Mouse (Mus musculus) myocyte (in vitro differentiated cells): ENCODE results near the gene Rap1b. TPM values are rescaled to one million over a fixed set of nuclear protein-coding genes. Genes with fewer than 3 reads are reported as not detected.

Source experiments
- H3K27me3 ChIP-seq: one replicate; pipeline ENCODE4 v1.6.1; 2011; ENCODE audit not compliant: control insufficient read depth, insufficient read depth, insufficient read length
- H3K36me3 ChIP-seq: one replicate; pipeline ENCODE4 v1.6.1; 2011; ENCODE audit not compliant: control insufficient read depth, insufficient read depth
- H3K4me2 ChIP-seq: one replicate; pipeline ENCODE4 v1.6.1; 2011; ENCODE audit warnings: low read depth, control low read depth
- H3K4me3 ChIP-seq: one replicate; pipeline ENCODE4 v1.5.1; 2011; ENCODE audit warnings: mild to moderate bottlenecking, control low read depth, moderate library complexity
- H3K79me2 ChIP-seq: one replicate; pipeline ENCODE4 v1.6.1; 2011; ENCODE audit not compliant: control insufficient read depth, insufficient read depth
- H3ac ChIP-seq: one replicate; pipeline ENCODE4 v1.6.1; 2011; ENCODE audit not compliant: control insufficient read depth, insufficient read length
- CEBPB ChIP-seq: IDR thresholded peaks from 2 replicates; pipeline ENCODE4 v1.6.1; 2011; ENCODE audit warnings: mild to moderate bottlenecking, moderate library complexity; ENCODE audit not compliant: poor library complexity, insufficient read depth, severe bottlenecking
- E2F4 ChIP-seq: IDR thresholded peaks from one replicate; pipeline ENCODE4 v1.6.1; 2011; ENCODE audit warnings: mild to moderate bottlenecking, control low read depth, moderate library complexity; ENCODE audit not compliant: insufficient read depth
- MAX ChIP-seq: IDR thresholded peaks from one replicate; pipeline ENCODE4 v1.6.1; 2011; ENCODE audit warnings: low read depth, mild to moderate bottlenecking, control low read depth
- MYOD1 ChIP-seq, 3 experiments: IDR thresholded peaks; one replicate each; pipeline ENCODE4 v1.6.1; 2011; ENCODE audit warnings: control low read depth in 2 of 3, low read depth in 2 of 3, mild to moderate bottlenecking in 2 of 3, moderate library complexity in 1 of 3; ENCODE audit not compliant: insufficient read length in 2 of 3, control insufficient read depth in 1 of 3
- MYOG ChIP-seq, 3 experiments: IDR thresholded peaks; one replicate each; pipeline ENCODE4 v1.6.1; 2011; ENCODE audit warnings: control low read depth in 2 of 3, low read depth in 2 of 3, mild to moderate bottlenecking in 2 of 3; ENCODE audit not compliant: insufficient read length in 2 of 3, control insufficient read depth in 1 of 3, insufficient read depth in 1 of 3
- POLR2A ChIP-seq: IDR thresholded peaks from one replicate; pipeline ENCODE4 v1.6.1; 2011; ENCODE audit warnings: low read depth, mild to moderate bottlenecking, control low read depth, moderate library complexity; ENCODE audit not compliant: insufficient read length
- POLR2AphosphoS2 ChIP-seq: IDR thresholded peaks from one replicate; pipeline ENCODE4 v1.6.1; 2011; ENCODE audit warnings: low read depth, control low read depth; ENCODE audit not compliant: insufficient read length
- REST ChIP-seq: IDR thresholded peaks from one replicate; pipeline ENCODE4 v1.6.1; 2011; ENCODE audit warnings: mild to moderate bottlenecking, control low read depth, moderate library complexity; ENCODE audit not compliant: insufficient read depth, insufficient read length
- SRF ChIP-seq: IDR thresholded peaks from one replicate; pipeline ENCODE4 v1.6.1; 2011; ENCODE audit warnings: low read depth; ENCODE audit not compliant: control insufficient read depth, insufficient read length
- TCF12 ChIP-seq: IDR thresholded peaks from one replicate; pipeline ENCODE4 v1.6.1; 2011; ENCODE audit warnings: mild to moderate bottlenecking, control low read depth; ENCODE audit not compliant: poor library complexity, insufficient read depth, severe bottlenecking
- TCF3 ChIP-seq: IDR thresholded peaks from one replicate; pipeline ENCODE4 v1.6.1; 2011; ENCODE audit warnings: low read depth, control low read depth; ENCODE audit not compliant: insufficient read length
- USF1 ChIP-seq: IDR thresholded peaks from one replicate; pipeline ENCODE4 v1.6.1; 2011; ENCODE audit warnings: low read depth, mild to moderate bottlenecking, control low read depth, moderate library complexity
- polyA plus RNA-seq: library from polyadenylated mRNA; unstranded; fragments of >200 nt; fragmentation: generic; extraction: Trizol; gene quantifications from one replicate; pipeline ENCODE4 v1.2.1, GENCODE M21; 2012; ENCODE audit warnings: missing spikeins

The Rap1b gene
- polyA plus RNA-seq, 1 experiment: 62.3 TPM

DNA sequence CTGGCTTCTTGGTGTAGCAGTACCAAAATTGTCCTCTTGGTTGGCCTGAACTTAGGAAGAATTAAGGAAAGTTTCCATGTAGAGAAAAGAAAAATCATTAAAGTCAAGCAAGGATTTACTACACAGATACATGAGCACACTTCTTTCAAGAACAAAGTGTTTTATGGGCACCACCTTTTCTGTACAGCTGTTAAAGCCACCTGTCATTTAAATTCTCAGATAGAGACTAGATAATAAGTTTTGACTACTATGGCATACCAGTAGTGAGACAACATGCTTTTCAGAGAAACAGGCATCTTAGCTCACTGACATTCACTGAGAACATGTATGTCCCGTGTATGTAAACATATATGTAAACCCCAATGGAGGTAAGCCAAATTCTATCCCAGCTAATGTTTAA is 55.8 kb downstream of the Rap1b start:
- H3ac ChIP-seq: no peak overlapping the region
- TF ChIP-seq POLR2AphosphoS2 (no peak), CEBPB (no peak), REST (no peak), USF1 (no peak), MAX (no peak), POLR2A (no peak), SRF (no peak), TCF3 (no peak), MYOG (IDR thresholded peaks at IDR 0.05; ENCODE audit: control insufficient read depth in 1 of 3, insufficient read depth in 1 of 3, insufficient read length in 2 of 3, low read depth in 2 of 3) (no peak), E2F4 (no peak), MYOD1 (IDR thresholded peaks at IDR 0.05; ENCODE audit: control insufficient read depth in 1 of 3, insufficient read length in 2 of 3, low read depth in 2 of 3) (no peak), TCF12 (no peak)
- no peak overlapping the region for H3K4me2 ChIP-seq

DNA sequence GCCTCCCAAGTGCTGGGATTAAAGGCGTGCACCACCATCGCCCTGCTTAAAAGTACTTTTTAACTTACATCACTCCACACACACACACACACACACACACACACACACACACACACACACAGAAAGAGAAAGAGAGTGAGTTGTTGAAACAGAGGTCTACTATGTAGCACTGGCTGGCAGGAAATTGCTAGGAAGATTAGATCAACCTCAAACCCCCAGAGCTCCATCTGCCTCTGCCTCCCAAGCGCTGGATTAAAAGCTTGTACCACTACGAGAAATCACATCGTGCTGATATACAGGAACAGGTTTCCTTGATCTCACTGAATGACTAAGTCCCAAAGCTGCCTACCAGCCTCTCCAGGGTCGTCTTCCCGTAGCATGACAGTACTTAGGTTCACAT is 61.2 kb downstream of the Rap1b start:
- Histone ChIP-seq H3K27me3 (no peaks in the 10 kb centered on the region), H3K36me3 (peaks cover 33% of the 10 kb centered on the region), H3ac (no peak overlapping the region), H3K79me2 (peaks cover 7% of the 10 kb centered on the region), H3K4me2 (no peak overlapping the region), H3K4me3 (no peak overlapping the region)
- TF ChIP-seq SRF: no peak
- TF ChIP-seq POLR2AphosphoS2: no peak
- TF ChIP-seq CEBPB: no peak
- peak in 1 of 3 experiments; percentile 38 for TF ChIP-seq MYOD1 (IDR thresholded peaks at IDR 0.05; ENCODE audit: control insufficient read depth in 1 of 3, insufficient read length in 2 of 3, low read depth in 2 of 3)
- no peak for TF ChIP-seq TCF3
- TF ChIP-seq POLR2A: no peak
- no peak for TF ChIP-seq USF1

More for the DNA sequence above, 55.8 kb downstream of the Rap1b start:
- Histone ChIP-seq H3K79me2 (peaks cover 30% of the 10 kb centered on the region), H3K27me3 (no peaks in the 10 kb centered on the region), H3K4me3 (no peak overlapping the region), H3K36me3 (peaks cover 5% of the 10 kb centered on the region)

DNA sequence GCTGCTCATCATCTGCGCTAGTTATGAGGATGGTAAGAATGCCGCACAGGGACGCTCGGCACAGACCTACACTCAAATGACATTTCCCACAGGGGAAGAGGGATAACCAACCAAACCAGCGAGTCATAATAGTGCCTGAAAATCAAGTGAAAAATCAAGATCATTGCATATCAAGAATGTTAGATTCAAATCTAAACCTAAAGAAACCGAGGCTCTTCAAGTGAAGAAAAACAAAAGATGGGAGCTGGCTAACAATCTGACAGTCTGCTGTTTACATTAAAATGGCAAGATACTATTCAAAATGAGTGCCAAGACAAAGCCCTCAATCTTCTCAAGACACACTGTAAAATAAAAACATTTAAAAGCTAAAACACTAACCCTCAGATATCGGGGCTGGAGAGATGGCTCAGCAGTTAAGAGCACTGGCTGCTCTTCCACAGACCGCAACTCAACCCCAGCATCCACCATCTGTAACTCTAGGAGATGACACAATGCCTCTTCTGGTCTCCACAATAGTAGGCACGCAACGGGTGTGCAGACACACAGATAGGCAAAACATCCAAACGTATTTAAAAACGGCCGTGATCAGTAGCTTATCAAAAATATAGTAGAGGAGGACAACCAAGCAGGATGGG is 61.9 kb downstream of the Rap1b start:
- Histone ChIP-seq H3K4me3 (no peak overlapping the region), H3K27me3 (no peaks in the 10 kb centered on the region), H3K79me2 (no peaks in the 10 kb centered on the region), H3K4me2 (no peak overlapping the region), H3K36me3 (peaks cover 41% of the 10 kb centered on the region), H3ac (no peak overlapping the region)
- TF ChIP-seq REST (no peak), SRF (no peak), CEBPB (no peak), MAX (no peak), USF1 (no peak), MYOD1 (IDR thresholded peaks at IDR 0.05; ENCODE audit: control insufficient read depth in 1 of 3, insufficient read length in 2 of 3, low read depth in 2 of 3) (no peak), MYOG (IDR thresholded peaks at IDR 0.05; ENCODE audit: control insufficient read depth in 1 of 3, insufficient read depth in 1 of 3, insufficient read length in 2 of 3, low read depth in 2 of 3) (no peak), POLR2A (no peak), TCF12 (no peak), E2F4 (no peak), POLR2AphosphoS2 (no peak), TCF3 (no peak)

DNA sequence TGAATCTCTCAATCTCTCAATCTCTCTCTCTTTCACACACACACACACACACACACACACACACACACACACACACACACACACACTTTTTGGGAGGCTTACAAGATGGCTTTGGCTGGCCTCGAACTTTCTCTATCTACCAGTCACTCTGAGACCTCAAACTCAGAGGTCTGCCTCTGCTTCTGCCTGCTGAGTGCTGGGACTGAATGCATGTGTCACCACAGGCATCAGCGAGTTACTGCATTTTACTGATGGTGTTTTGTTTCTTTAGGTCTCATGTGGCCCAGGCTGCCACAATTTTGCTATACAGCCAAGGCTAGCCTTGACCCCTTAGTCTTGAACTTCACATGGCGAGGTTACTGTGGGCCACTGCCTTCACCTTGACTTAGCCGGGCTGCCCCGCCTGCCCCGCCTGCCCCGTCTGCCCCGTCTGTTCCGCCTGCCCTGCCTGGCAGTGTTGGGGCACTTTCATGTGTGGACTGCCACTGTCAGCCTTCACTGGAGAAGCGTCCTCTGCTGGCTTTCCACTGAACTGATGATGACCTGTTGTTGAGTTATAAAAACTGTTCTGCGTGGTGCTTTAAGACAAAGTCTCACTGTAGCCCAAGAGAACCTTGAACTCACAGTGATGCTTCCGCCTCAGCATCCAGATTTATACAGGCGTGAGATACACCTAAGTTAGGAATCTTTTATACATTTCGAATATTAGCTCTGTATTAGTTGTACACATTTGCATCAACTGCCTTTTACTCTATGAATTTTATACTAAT is 63.2 kb downstream of the Rap1b start:
- Histone ChIP-seq H3K79me2 (no peaks in the 10 kb centered on the region), H3K27me3 (no peaks in the 10 kb centered on the region), H3K4me3 (no peak overlapping the region), H3K4me2 (no peak overlapping the region), H3ac (no peak overlapping the region), H3K36me3 (peaks cover 48% of the 10 kb centered on the region)
- no peak for TF ChIP-seq MYOG (IDR thresholded peaks at IDR 0.05; ENCODE audit: control insufficient read depth in 1 of 3, insufficient read depth in 1 of 3, insufficient read length in 2 of 3, low read depth in 2 of 3)
- no peak for TF ChIP-seq TCF3
- no peak for TF ChIP-seq REST
- TF ChIP-seq USF1: no peak
- TF ChIP-seq TCF12: no peak
- no peak for TF ChIP-seq POLR2AphosphoS2
- no peak for TF ChIP-seq CEBPB
- TF ChIP-seq POLR2A: no peak
- no peak for TF ChIP-seq MYOD1 (IDR thresholded peaks at IDR 0.05; ENCODE audit: control insufficient read depth in 1 of 3, insufficient read length in 2 of 3, low read depth in 2 of 3)
- TF ChIP-seq SRF: no peak
- no peak for TF ChIP-seq E2F4
- no peak for TF ChIP-seq MAX
